Mouse (Mus musculus) testis, adult 2 months (tissue): ENCODE data around the gene Agap1. TPM values are rescaled to one million over a fixed set of nuclear protein-coding genes. Genes with fewer than 3 reads are reported as not detected.

Experiments
- H3K27ac ChIP-seq: fragments of 200-500 bp; 2 replicates; pipeline ENCODE4 v1.5.1; 2012; ENCODE audit warnings: low read depth, low read length; ENCODE audit not compliant: control insufficient read depth, insufficient read depth
- H3K27me3 ChIP-seq: fragments of 200-500 bp; 2 replicates; pipeline ENCODE4 v1.6.1; 2012; ENCODE audit warnings: mild to moderate bottlenecking, low read length, moderate library complexity; ENCODE audit not compliant: control insufficient read depth, insufficient read depth
- H3K36me3 ChIP-seq: fragments of 200-500 bp; 2 replicates; pipeline ENCODE4 v1.6.1; 2012; ENCODE audit warnings: mild to moderate bottlenecking, low read length; ENCODE audit not compliant: control insufficient read depth, insufficient read depth
- H3K4me1 ChIP-seq: fragments of 200-500 bp; 2 replicates; pipeline ENCODE4 v1.6.1; 2012; ENCODE audit warnings: low read length; ENCODE audit not compliant: control insufficient read depth, insufficient read depth
- H3K4me3 ChIP-seq: fragments of 200-500 bp; 2 replicates; pipeline ENCODE4 v1.5.1; 2012; ENCODE audit warnings: low read depth, mild to moderate bottlenecking, low read length, moderate library complexity, mixed read lengths; ENCODE audit not compliant: control insufficient read depth
- CTCF ChIP-seq: fragments of 200-500 bp; IDR thresholded peaks from 2 replicates; pipeline ENCODE4 v1.5.1; 2012; ENCODE audit warnings: low read depth, mild to moderate bottlenecking, inconsistent platforms, low read length, moderate library complexity; ENCODE audit not compliant: control insufficient read depth, insufficient read depth, insufficient replicate concordance
- POLR2A ChIP-seq: fragments of 200-500 bp; IDR thresholded peaks from 2 replicates; pipeline ENCODE4 v1.6.1; 2012; ENCODE audit warnings: low read depth, mild to moderate bottlenecking, inconsistent platforms, low read length, moderate library complexity; ENCODE audit not compliant: control insufficient read depth
- polyA plus RNA-seq: library from polyadenylated mRNA; depleted of rRNA; stranded (reverse); fragments of >200 nt; gene quantifications from 2 replicates; pipeline ENCODE4 v1.2.3, GENCODE M21; 2012

Agap1 gene
- polyA plus RNA-seq, 1 experiment, result 16.5 TPM

DNA sequence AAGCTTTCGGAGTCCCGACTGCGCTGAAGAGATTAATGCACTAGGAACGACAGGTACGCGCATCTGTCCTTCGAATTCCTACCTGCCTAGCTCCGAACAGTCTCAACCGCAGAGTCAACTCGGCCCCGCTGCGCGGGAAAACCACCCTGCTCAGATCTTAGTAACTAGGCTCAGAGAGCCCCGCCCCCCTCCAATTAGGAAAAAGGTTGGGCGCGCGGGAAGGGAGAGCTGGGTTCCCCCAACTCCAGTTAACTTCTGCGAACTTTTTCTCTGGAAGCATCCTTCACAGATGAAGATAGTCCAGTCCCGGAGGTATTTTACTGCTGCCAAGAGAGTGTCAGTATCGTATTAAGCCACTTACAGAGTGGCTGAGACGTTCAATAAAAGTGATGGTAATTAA lies 479.2 kb downstream of the Agap1 start:
- Histone ChIP-seq H3K4me1 (peaks cover 15% of the 10 kb centered on the region), H3K4me3 (no peak overlapping the region)

DNA sequence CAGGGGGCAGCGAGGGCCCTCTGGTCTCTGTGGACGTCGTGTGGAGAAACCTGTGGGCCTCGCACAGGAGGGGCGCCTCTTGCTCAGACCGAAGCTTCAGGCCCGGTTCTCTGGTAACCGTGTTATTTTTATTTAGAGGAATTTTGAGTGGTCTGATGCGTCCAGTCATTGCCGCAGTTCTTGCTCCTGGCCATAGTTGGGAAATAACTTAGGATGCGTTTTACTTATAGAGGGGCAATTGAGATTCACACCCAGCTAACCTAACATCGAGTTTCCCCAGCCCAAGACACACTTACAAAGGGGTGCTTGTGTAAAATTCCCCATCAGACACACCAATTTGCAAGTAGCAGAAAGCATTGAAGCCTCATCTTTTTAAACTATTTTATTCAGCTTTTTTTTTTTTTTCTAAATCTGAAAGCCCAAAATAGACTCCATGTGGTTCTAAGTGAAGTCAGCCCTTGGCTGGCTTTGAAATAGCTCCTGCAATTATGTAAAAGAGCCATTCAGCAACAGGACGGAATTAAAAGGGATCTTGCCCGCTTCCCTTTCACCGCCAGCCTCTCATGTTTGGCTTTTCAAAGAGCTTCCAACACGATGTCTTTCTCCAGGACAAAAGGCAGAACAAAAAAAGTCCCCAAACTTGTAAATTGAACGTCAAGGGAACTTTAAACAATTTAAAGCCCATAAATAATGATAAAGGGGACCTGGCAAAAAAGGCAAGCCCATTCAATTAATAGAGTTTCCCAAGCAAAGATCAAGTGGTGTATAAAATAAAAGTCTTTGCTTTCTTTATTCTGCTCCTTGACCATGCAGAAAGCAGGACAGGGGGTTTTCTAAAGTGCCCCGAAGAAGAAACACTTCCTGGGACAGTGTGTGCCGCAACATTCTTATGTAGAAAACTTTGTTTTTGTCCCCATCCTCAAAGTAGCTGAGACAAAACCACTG lies 480.0 kb downstream of the Agap1 start:
- Histone ChIP-seq H3K27ac (no peak overlapping the region), H3K27me3 (peaks cover 7% of the 10 kb centered on the region), H3K36me3 (no peaks in the 10 kb centered on the region), H3K4me3 (no peak overlapping the region), H3K4me1 (peaks cover 15% of the 10 kb centered on the region)
- TF ChIP-seq CTCF, result no peak
- no peak for TF ChIP-seq POLR2A

More for the DNA sequence above, 479.2 kb downstream of the Agap1 start:
- Histone ChIP-seq H3K27ac (no peak overlapping the region), H3K36me3 (no peaks in the 10 kb centered on the region), H3K27me3 (peaks cover 7% of the 10 kb centered on the region)
- TF ChIP-seq POLR2A (no peak), CTCF (no peak)

DNA sequence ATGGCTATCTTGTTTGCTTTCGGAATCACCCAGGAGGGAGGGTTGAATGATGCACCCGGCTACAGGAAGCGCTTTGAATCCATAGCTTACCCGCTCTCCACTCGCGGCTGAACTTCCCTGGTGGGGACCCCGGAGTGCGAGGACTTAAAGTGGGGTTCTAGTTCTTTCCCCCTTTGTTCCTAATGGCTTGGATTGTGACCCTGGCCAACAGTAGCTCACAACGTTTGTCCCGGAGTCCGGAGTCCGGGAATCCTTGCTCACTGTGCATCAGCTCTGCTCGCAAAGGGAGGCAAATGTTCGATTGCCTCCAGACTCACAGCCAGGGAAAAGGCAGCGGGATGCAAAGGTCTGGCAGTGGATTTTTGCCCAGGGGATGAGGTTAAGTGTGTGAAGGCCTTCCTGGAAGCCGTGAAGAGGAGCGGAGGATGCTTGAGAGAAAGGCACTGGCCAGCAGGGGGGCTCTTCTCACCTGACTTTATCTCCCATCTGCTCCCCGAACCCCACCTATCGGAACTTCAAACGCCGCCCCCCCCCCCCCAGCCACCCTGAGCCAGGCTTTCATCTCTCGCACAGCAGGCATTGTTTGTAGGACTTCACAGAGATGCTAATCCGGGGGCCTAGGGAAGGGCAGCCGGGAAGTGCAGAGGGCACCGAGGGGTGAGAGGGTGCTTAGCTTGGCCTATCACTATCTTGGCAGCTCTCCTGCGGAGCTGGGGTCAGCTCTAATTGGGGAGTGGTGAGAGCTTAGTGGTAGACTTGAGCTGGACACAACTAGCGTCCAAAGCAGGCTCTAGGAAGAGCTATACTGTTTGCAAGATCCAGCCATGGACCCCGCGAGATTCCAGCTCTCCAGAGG lies 481.1 kb downstream of the Agap1 start:
- peaks cover 7% of the 10 kb centered on the region for H3K27me3 ChIP-seq
- H3K36me3 ChIP-seq, result no peaks in the 10 kb centered on the region
- no peak for TF ChIP-seq POLR2A
- TF ChIP-seq CTCF, result no peak
- H3K4me1 ChIP-seq, result peaks cover 8% of the 10 kb centered on the region
- H3K27ac ChIP-seq, result no peak overlapping the region
- no peak overlapping the region for H3K4me3 ChIP-seq

DNA sequence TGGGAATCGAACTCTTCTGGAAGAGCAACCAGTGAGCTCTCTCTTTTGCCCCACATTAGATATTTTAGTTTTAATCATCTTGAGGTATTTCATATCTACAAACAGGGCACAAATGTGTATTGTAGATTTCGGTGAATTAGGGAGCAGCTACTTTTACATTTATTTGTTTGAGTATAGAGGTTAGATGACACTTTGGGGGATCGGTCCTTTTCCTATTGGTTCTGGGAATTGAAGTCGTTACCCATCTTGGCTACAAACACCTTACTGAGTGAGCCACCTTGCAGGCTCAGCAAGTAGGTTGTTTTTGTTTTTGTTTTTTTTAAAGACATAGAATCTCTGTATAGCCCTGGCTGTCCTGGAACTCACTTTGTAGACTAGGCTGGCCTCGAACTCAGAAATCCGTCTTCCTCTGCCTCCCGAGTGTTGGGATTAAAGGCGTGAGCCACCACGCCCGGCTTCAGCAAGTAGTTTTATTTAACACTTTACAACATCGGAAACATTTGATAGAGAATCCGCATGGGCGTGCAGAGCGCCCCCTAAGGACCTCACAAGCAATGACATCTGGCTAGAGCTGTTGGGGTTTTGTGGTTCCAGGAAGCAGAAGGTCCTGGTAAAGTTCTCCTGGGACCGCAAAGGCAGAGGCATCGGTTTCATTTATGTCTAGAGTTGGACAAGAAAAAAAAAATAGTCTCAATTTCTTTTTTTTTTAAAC lies 484.4 kb downstream of the Agap1 start:
- Histone ChIP-seq H3K27ac (no peak overlapping the region), H3K4me3 (no peak overlapping the region), H3K4me1 (peaks cover 3% of the 10 kb centered on the region), H3K27me3 (peaks cover 3% of the 10 kb centered on the region), H3K36me3 (no peaks in the 10 kb centered on the region)
- TF ChIP-seq POLR2A (no peak), CTCF (peak; percentile 64; the same call in 1 of the 2 replicates)

DNA sequence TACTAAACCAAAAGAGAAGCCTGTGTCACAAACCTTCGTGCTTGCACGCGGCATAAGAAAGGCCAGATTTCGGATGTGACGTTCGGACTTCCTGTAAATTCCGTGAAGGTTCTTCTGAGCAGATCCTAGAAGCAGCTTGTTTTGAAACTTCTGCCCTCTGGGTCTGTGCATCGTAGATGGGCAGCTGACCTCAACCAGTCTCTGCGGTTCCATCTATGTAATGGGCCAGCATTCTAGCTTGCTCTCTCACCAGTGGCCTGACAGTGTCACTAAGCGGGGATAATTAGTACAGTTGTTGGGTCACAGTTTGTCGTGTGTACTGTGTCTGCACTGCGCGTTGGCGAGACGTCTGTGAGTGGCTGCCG lies 485.0 kb downstream of the Agap1 start:
- no peak for TF ChIP-seq POLR2A
- no peak for TF ChIP-seq CTCF
- H3K36me3 ChIP-seq, result no peaks in the 10 kb centered on the region
- H3K4me3 ChIP-seq, result 0 out of 2 replicates have a peak overlapping the region, but pooled peaks have one; percentile 7
- peaks cover 3% of the 10 kb centered on the region for H3K4me1 ChIP-seq
- H3K27ac ChIP-seq, result no peak overlapping the region
- H3K27me3 ChIP-seq, result peaks cover 3% of the 10 kb centered on the region

DNA sequence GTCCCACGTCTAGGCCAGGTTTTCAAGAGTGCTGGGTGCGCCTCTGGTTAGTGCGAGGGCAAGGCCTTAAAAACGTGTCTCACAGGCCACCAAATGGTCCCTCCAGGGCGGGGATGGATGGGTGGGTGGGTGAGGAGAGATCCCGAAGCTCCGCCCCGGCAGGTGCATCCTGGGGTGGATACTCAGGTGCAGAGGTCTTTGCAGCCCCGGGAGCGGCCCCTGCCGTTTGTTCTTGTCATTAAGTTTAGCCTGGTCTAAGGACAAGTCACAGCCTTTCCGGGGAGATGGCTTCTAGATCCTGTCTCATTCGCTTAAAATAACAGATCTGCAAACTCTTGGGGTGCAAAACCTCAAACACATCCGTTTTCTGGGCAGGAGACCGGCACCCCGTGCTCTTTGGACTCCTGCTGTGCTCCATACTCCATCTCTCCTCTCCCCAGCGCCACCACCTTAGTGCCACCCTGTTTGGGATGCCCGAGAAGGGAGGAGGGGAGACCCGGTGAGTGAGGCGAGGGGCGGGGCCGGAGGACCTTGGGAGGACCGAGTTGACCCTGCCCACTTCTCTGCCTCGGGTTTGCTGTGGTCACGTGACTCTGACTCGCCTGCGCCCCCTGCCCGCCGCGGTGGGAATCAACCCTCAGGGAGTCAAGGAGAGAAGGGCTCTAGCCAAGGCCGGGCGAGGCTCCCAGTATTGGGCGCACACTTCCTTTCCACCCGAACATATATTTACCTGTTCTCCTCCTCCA lies 485.5 kb downstream of the Agap1 start:
- Histone ChIP-seq H3K4me3 (peak overlapping the region; percentile 73), H3K27ac (no peak overlapping the region), H3K36me3 (no peaks in the 10 kb centered on the region), H3K4me1 (peaks cover 3% of the 10 kb centered on the region), H3K27me3 (peaks cover 3% of the 10 kb centered on the region)
- TF ChIP-seq CTCF (peak; percentile 95), POLR2A (no peak)
